Mouse (Mus musculus): ENCODE data around the gene Cyb5b.

DNA sequence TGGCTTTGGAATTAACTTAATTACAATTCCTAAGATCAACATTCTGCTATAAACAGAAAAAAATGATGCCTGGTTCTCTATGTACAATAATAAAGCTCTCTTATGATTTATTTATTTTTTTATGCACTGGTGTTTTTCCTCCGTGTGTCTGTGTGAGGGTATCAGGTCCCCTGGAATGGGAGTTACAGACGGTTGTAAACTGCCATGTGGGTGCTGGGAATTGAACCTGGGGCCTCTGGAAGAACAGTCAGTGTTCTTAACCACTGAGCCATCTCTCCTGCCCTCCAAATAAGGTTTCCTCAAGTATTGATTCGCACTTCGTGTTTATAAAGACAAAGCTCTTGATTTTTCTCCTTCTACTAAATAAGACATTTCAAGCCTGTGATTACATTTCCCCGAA lies 12.1 kb upstream of the Cyb5b start:
- TF ChIP-seq POLR2A (IDR thresholded peaks at IDR 0.05; ENCODE audit: low read depth, low read length) (no peak), CTCF (IDR thresholded peaks at IDR 0.05; ENCODE audit: extremely low read depth, insufficient read length, insufficient replicate concordance, low read depth, low read length) (no peak)

Data from small intestine, adult 2 months (tissue).